Mouse (Mus musculus): ENCODE results near the gene Cinp. TPM values are rescaled to one million over a fixed set of nuclear protein-coding genes. Genes with fewer than 3 reads are reported as not detected.

Cinp gene
- total and polyA plus RNA-seq, 3 experiments: 27.1 to 31.1 (median 27.3) TPM

DNA sequence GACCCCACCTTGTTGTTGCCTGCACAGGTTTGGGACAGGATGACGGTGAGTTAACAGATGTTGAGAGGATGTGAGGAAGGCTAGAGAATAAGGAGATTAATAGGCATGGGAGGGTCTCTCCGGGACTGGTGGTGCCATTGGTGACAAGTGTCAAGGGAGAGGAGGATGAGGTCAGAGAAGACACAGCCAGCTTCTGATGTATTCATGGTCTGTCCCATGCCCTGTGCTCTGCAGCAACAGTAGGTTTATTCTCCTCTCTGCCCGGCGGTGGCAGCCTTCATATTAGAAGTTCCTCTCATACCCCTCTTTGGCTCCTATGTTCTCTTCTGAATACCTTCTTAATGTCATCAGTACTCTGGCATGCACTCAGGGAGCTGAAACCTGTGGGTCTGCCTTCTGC is 31.3 kb upstream of the Cinp start:
- 90% methylated on average over 4 of the region's 4 CpGs for WGBS
- no peak overlapping the region for H3K9ac ChIP-seq (ENCODE audit: low read depth, low read length)
- DNase-seq: no peak
- H3K36me3 ChIP-seq (ENCODE audit: control insufficient read depth, insufficient read depth, low read length): no peaks in the 10 kb centered on the region
- no peaks in the 10 kb centered on the region for H3K4me1 ChIP-seq (ENCODE audit: control insufficient read depth, insufficient read depth, low read length)
- H3K27me3 ChIP-seq (ENCODE audit: control insufficient read depth, insufficient read depth, low read length): no peaks in the 10 kb centered on the region
- no peak for TF ChIP-seq CTCF (IDR thresholded peaks at IDR 0.05)
- TF ChIP-seq POLR2A (IDR thresholded peaks at IDR 0.05; ENCODE audit: insufficient read depth, low read depth, low read length): no peak
- TF ChIP-seq EP300 (IDR thresholded peaks at IDR 0.05; ENCODE audit: insufficient read depth, low read depth, low read length): no peak
- no peak overlapping the region for H3K4me3 ChIP-seq
- H3K27ac ChIP-seq: no peak overlapping the region
- intact Hi-C loops (cut with DNase I): no loop called here
- H3K79me2 ChIP-seq (replicated peaks; ENCODE audit: control insufficient read depth, insufficient read depth, low read length): no peaks in the 10 kb centered on the region

GRCm38 (mm10) chr12:110915761-110916160 is 26.8 kb upstream of the Cinp start:
- Histone ChIP-seq H3K9ac (ENCODE audit: low read depth, low read length) (no peak overlapping the region), H3K4me3 (no peak overlapping the region), H3K27me3 (ENCODE audit: control insufficient read depth, insufficient read depth, low read length) (no peaks in the 10 kb centered on the region), H3K36me3 (ENCODE audit: control insufficient read depth, insufficient read depth, low read length) (no peaks in the 10 kb centered on the region), H3K27ac (no peak overlapping the region), H3K4me1 (ENCODE audit: control insufficient read depth, insufficient read depth, low read length) (no peaks in the 10 kb centered on the region), H3K79me2 (replicated peaks; ENCODE audit: control insufficient read depth, insufficient read depth, low read length) (no peaks in the 10 kb centered on the region)
- intact Hi-C loops (cut with DNase I): no loop called here
- 71% methylated on average over 9 of the region's 9 CpGs for WGBS
- TF ChIP-seq POLR2A (IDR thresholded peaks at IDR 0.05; ENCODE audit: insufficient read depth, low read depth, low read length) (no peak), EP300 (IDR thresholded peaks at IDR 0.05; ENCODE audit: insufficient read depth, low read depth, low read length) (no peak), CTCF (IDR thresholded peaks at IDR 0.05) (no peak)
- no peak for DNase-seq

DNA sequence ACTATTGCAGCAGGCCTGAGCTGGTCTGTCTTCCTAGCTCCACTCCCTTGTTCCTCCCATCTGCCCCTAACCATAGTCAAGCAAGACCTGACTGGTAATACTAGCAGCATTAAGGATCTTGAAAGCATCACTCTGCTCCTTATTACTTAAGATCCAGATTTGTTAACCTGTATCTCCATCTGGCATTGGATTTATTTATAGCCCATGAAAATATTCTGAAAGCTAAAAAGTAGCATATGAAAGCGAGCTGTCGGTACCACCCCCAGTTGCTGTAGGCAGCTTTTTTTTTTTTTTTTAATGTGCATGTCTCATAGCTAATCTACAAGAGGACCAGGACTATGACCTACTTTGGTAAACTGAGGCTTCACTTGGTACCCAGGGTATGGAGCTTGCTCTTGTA is 21.0 kb upstream of the Cinp start:
- Histone ChIP-seq H3K4me3 (no peak overlapping the region), H3K36me3 (ENCODE audit: control insufficient read depth, insufficient read depth, low read length) (no peaks in the 10 kb centered on the region), H3K9ac (ENCODE audit: low read depth, low read length) (no peak overlapping the region), H3K27ac (no peak overlapping the region), H3K79me2 (replicated peaks; ENCODE audit: control insufficient read depth, insufficient read depth, low read length) (no peaks in the 10 kb centered on the region), H3K4me1 (ENCODE audit: control insufficient read depth, insufficient read depth, low read length) (0 out of 2 replicates have a peak, but pooled peaks cover 1% of the 10 kb centered on the region), H3K27me3 (ENCODE audit: control insufficient read depth, insufficient read depth, low read length) (no peaks in the 10 kb centered on the region)
- no peak for DNase-seq
- intact Hi-C loops (cut with DNase I): no loop called here
- WGBS: 93% methylated on average over 2 of the region's 2 CpGs
- TF ChIP-seq EP300 (IDR thresholded peaks at IDR 0.05; ENCODE audit: insufficient read depth, low read depth, low read length) (no peak), POLR2A (IDR thresholded peaks at IDR 0.05; ENCODE audit: insufficient read depth, low read depth, low read length) (no peak), CTCF (IDR thresholded peaks at IDR 0.05) (no peak)

GRCm38 (mm10) chr12:110907845-110908244 is 18.9 kb upstream of the Cinp start:
- DNase-seq: no peak
- H3K4me1 ChIP-seq (ENCODE audit: control insufficient read depth, insufficient read depth, low read length): 0 out of 2 replicates have a peak, but pooled peaks cover 1% of the 10 kb centered on the region
- intact Hi-C loops (cut with DNase I): no loop called here
- no peak overlapping the region for H3K4me3 ChIP-seq
- H3K36me3 ChIP-seq (ENCODE audit: control insufficient read depth, insufficient read depth, low read length): no peaks in the 10 kb centered on the region
- no peaks in the 10 kb centered on the region for H3K27me3 ChIP-seq (ENCODE audit: control insufficient read depth, insufficient read depth, low read length)
- no peak overlapping the region for H3K27ac ChIP-seq
- WGBS: 59% methylated on average over 3 of the region's 3 CpGs
- TF ChIP-seq CTCF (IDR thresholded peaks at IDR 0.05) (no peak), EP300 (IDR thresholded peaks at IDR 0.05; ENCODE audit: insufficient read depth, low read depth, low read length) (no peak), POLR2A (IDR thresholded peaks at IDR 0.05; ENCODE audit: insufficient read depth, low read depth, low read length) (no peak)
- no peak overlapping the region for H3K9ac ChIP-seq (ENCODE audit: low read depth, low read length)
- no peaks in the 10 kb centered on the region for H3K79me2 ChIP-seq (replicated peaks; ENCODE audit: control insufficient read depth, insufficient read depth, low read length)

DNA sequence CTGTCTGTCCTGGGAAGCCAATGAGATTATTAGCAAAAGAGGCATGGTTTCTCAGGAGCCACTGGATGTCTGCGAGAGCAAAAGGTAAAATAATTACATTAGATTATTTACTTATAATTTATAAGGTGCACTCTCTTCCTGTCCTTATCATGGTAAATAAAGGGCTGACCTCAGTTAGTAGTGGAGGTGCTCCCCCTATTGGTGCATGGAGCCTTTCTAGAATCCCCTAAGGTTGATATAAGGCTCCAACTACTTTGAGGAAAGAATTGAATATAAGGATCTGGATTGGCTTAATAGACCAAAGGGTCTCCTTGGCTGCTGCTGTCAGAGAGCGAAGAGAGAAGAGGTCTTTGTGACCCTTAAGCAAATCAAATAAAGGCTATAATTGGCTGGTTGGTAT is 14.6 kb upstream of the Cinp start:
- TF ChIP-seq POLR2A (IDR thresholded peaks at IDR 0.05; ENCODE audit: insufficient read depth, low read depth, low read length) (no peak), CTCF (IDR thresholded peaks at IDR 0.05) (peak; percentile 57)
- Histone ChIP-seq H3K9ac (ENCODE audit: low read depth, low read length) (no peak overlapping the region), H3K4me1 (ENCODE audit: control insufficient read depth, insufficient read depth, low read length) (0 out of 2 replicates have a peak, but pooled peaks cover 1% of the 10 kb centered on the region), H3K27ac (no peak overlapping the region), H3K27me3 (ENCODE audit: control insufficient read depth, insufficient read depth, low read length) (no peaks in the 10 kb centered on the region), H3K79me2 (replicated peaks; ENCODE audit: control insufficient read depth, insufficient read depth, low read length) (no peaks in the 10 kb centered on the region), H3K36me3 (ENCODE audit: control insufficient read depth, insufficient read depth, low read length) (no peaks in the 10 kb centered on the region), H3K4me3 (no peak overlapping the region)
- intact Hi-C loops (cut with DNase I): no loop called here
- DNase-seq: no peak
- 91% methylated on average over 2 of the region's 2 CpGs for WGBS

DNA sequence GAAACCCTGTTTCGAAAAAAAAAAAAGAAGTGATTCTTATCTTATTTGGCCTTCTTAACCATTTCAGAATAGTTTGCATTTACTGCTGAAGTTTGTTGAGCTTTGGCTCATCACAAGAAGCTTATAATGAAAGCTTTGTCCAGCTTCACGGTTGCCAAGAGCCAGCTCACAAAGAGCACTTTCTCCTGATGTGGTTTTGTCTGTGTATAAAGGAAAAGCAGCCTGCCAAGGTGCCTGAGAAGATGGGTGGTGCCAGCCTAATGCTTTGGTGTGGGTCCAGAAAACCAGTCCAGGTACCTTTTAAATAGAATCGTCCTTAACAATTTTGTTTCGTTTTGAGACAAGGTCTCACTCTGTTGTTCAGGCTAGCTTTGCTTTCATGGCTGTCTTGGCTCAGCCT is 13.2 kb upstream of the Cinp start:
- H3K4me1 ChIP-seq (ENCODE audit: control insufficient read depth, insufficient read depth, low read length): no peaks in the 10 kb centered on the region
- no peak overlapping the region for H3K9ac ChIP-seq (ENCODE audit: low read depth, low read length)
- H3K36me3 ChIP-seq (ENCODE audit: control insufficient read depth, insufficient read depth, low read length): no peaks in the 10 kb centered on the region
- no peak overlapping the region for H3K27ac ChIP-seq
- WGBS: 68% methylated on average over 4 of the region's 4 CpGs
- no peak for DNase-seq
- H3K27me3 ChIP-seq (ENCODE audit: control insufficient read depth, insufficient read depth, low read length): no peaks in the 10 kb centered on the region
- intact Hi-C loops (cut with DNase I): no loop called here
- H3K79me2 ChIP-seq (replicated peaks; ENCODE audit: control insufficient read depth, insufficient read depth, low read length): no peaks in the 10 kb centered on the region
- TF ChIP-seq POLR2A (IDR thresholded peaks at IDR 0.05; ENCODE audit: insufficient read depth, low read depth, low read length) (no peak), EP300 (IDR thresholded peaks at IDR 0.05; ENCODE audit: insufficient read depth, low read depth, low read length) (no peak), CTCF (IDR thresholded peaks at IDR 0.05) (no peak)
- H3K4me3 ChIP-seq: no peak overlapping the region

All from heart, adult 2 months (tissue).